Mouse (Mus musculus) WW6 (cell line): ENCODE measurements at regions not wholly inside any gene's neighbourhood (a gene's known extent, or its start where the extent isn't known, plus 50 kb on each side); places are given as distances from the start of the nearest gene placed in this dataset.
"Not testable (repeated sequence)": the region's sequence is repeated elsewhere in the genome, so short reads cannot be mapped to it uniquely, and the experiment has no call there.

Experiments
- DNase-seq: peaks from one replicate; pipeline ENCODE4 v3.0.0-alpha.2; 2013; ENCODE audit warnings: low read depth, low spot score

GRCm38 (mm10) chr6:68977959-68978358 lies 1442.4 kb upstream of the Tacstd2 start:
- DNase-seq = no peak

GRCm38 (mm10) chr6:68964012-68964411 lies 1428.4 kb upstream of the Tacstd2 start:
- DNase-seq = no peak

- not testable (repeated sequence) for DNase-seq
Measured at GRCm38 (mm10) chr6:68938104-68938503, 1402.5 kb upstream of the Tacstd2 start.

- DNase-seq = not testable (repeated sequence)
Measured at GRCm38 (mm10) chr6:68931860-68932259, 1396.3 kb upstream of the Tacstd2 start.

GRCm38 (mm10) chr6:68915536-68915935 lies 1379.9 kb upstream of the Tacstd2 start:
- no peak for DNase-seq

GRCm38 (mm10) chr6:68884130-68884529 lies 1348.5 kb upstream of the Tacstd2 start:
- no peak for DNase-seq

GRCm38 (mm10) chr6:68852761-68853160 lies 1317.2 kb upstream of the Tacstd2 start:
- DNase-seq = not testable (repeated sequence)

- no peak for DNase-seq
Measured at GRCm38 (mm10) chr6:68852286-68852685, 1316.7 kb upstream of the Tacstd2 start.

GRCm38 (mm10) chr6:68835186-68835585 lies 1299.6 kb upstream of the Tacstd2 start:
- no peak for DNase-seq

- no peak for DNase-seq
Measured at GRCm38 (mm10) chr6:68834633-68835032, 1299.0 kb upstream of the Tacstd2 start.

- not testable (repeated sequence) for DNase-seq
Measured at GRCm38 (mm10) chr6:68828460-68828859, 1292.9 kb upstream of the Tacstd2 start.

- no peak for DNase-seq
Measured at GRCm38 (mm10) chr6:68813346-68813745, 1277.8 kb upstream of the Tacstd2 start.

GRCm38 (mm10) chr6:68799205-68799604 lies 1263.6 kb upstream of the Tacstd2 start:
- peak; percentile 22 for DNase-seq

GRCm38 (mm10) chr6:68771507-68771906 lies 1235.9 kb upstream of the Tacstd2 start:
- no peak for DNase-seq

- no peak for DNase-seq
Measured at GRCm38 (mm10) chr6:68750451-68750850, 1214.9 kb upstream of the Tacstd2 start.

- no peak for DNase-seq
Measured at GRCm38 (mm10) chr6:68749699-68750098, 1214.1 kb upstream of the Tacstd2 start.

GRCm38 (mm10) chr6:68738573-68738972 lies 1203.0 kb upstream of the Tacstd2 start:
- DNase-seq = no peak

GRCm38 (mm10) chr6:68736647-68737046 lies 1201.1 kb upstream of the Tacstd2 start:
- no peak for DNase-seq

- no peak for DNase-seq
Measured at GRCm38 (mm10) chr6:68736068-68736467, 1200.5 kb upstream of the Tacstd2 start.

- not testable (repeated sequence) for DNase-seq
Measured at GRCm38 (mm10) chr6:68711084-68711483, 1175.5 kb upstream of the Tacstd2 start.

- DNase-seq = not testable (repeated sequence)
Measured at GRCm38 (mm10) chr6:68704291-68704800, 1168.8 kb upstream of the Tacstd2 start.

GRCm38 (mm10) chr6:68680792-68681110 lies 1145.2 kb upstream of the Tacstd2 start:
- not testable (repeated sequence) for DNase-seq

- DNase-seq = no peak
Measured at GRCm38 (mm10) chr6:68680099-68680791, 1144.6 kb upstream of the Tacstd2 start.

GRCm38 (mm10) chr6:68668433-68668832 lies 1132.8 kb upstream of the Tacstd2 start:
- peak; percentile 13 for DNase-seq
